Mouse (Mus musculus): ENCODE measurements around the gene Tpx2. TPM values are rescaled to one million over a fixed set of nuclear protein-coding genes. Genes with fewer than 3 reads are reported as not detected.

Tpx2 gene
- total RNA-seq (2021) = 1 to 10 TPM; 3.2 to 3.6 TPM

- intact Hi-C loops (cut with DNase I) = no loop called here
- peak; percentile 95 to 98 for DNase-seq (ENCODE audit: low spot score in 2 of 2)
Observed at GRCm38 (mm10) chr2:152847815-152848302, at the start of gene Tpx2. TSS of gene Tpx2 (plus strand) at chr2:152847964.

- no peak for DNase-seq (ENCODE audit: low spot score in 2 of 2)
- intact Hi-C loops (cut with DNase I) = no loop called here
Observed at GRCm38 (mm10) chr2:152799954-152800761, 47.6 kb upstream of the Tpx2 start.

- DNase-seq (ENCODE audit: low spot score in 2 of 2) = no peak
- intact Hi-C loops (cut with DNase I) = no loop called here
Observed at GRCm38 (mm10) chr2:152800762-152801113, 47.0 kb upstream of the Tpx2 start.

GRCm38 (mm10) chr2:152802303-152802702, 45.5 kb upstream of the Tpx2 start:
- intact Hi-C loops (cut with DNase I) = no loop called here

GRCm38 (mm10) chr2:152803081-152803480, 44.7 kb upstream of the Tpx2 start:
- intact Hi-C loops (cut with DNase I) = no loop called here

More at GRCm38 (mm10) chr2:152802303-152802702, 45.5 kb upstream of the Tpx2 start:
- DNase-seq (ENCODE audit: low spot score in 2 of 2) = no peak

GRCm38 (mm10) chr2:152804408-152805110, 43.2 kb upstream of the Tpx2 start:
- no peak for DNase-seq (ENCODE audit: low spot score in 2 of 2)
- intact Hi-C loops (cut with DNase I) = no loop called here

More at GRCm38 (mm10) chr2:152803081-152803480, 44.7 kb upstream of the Tpx2 start:
- no peak for DNase-seq (ENCODE audit: low spot score in 2 of 2)

- intact Hi-C loops (cut with DNase I) = no loop called here
- no peak for DNase-seq (ENCODE audit: low spot score in 2 of 2)
Observed at GRCm38 (mm10) chr2:152805111-152805490, 42.7 kb upstream of the Tpx2 start.

- no peak for DNase-seq (ENCODE audit: low spot score in 2 of 2)
- intact Hi-C loops (cut with DNase I) = no loop called here
Observed at GRCm38 (mm10) chr2:152806037-152806436, 41.7 kb upstream of the Tpx2 start.

GRCm38 (mm10) chr2:152808178-152808577, 39.6 kb upstream of the Tpx2 start:
- DNase-seq (ENCODE audit: low spot score in 2 of 2) = no peak
- intact Hi-C loops (cut with DNase I) = no loop called here

- DNase-seq (ENCODE audit: low spot score in 2 of 2) = no peak
- intact Hi-C loops (cut with DNase I) = no loop called here
Observed at GRCm38 (mm10) chr2:152810158-152810941, 37.4 kb upstream of the Tpx2 start.

- DNase-seq (ENCODE audit: low spot score in 2 of 2) = no peak
- intact Hi-C loops (cut with DNase I) = no loop called here
Observed at GRCm38 (mm10) chr2:152811336-152812165, 36.2 kb upstream of the Tpx2 start.

- DNase-seq (ENCODE audit: low spot score in 2 of 2) = no peak
- intact Hi-C loops (cut with DNase I) = no loop called here
Observed at GRCm38 (mm10) chr2:152813232-152813631, 34.5 kb upstream of the Tpx2 start.

GRCm38 (mm10) chr2:152814213-152814874, 33.4 kb upstream of the Tpx2 start:
- intact Hi-C loops (cut with DNase I) = no loop called here
- no peak for DNase-seq (ENCODE audit: low spot score in 2 of 2)

- intact Hi-C loops (cut with DNase I) = no loop called here
- no peak for DNase-seq (ENCODE audit: low spot score in 2 of 2)
Observed at GRCm38 (mm10) chr2:152815879-152816656, 31.7 kb upstream of the Tpx2 start.

GRCm38 (mm10) chr2:152816657-152817348, 31.0 kb upstream of the Tpx2 start:
- intact Hi-C loops (cut with DNase I) = no loop called here
- DNase-seq (ENCODE audit: low spot score in 2 of 2) = no peak

GRCm38 (mm10) chr2:152817596-152818291, 30.0 kb upstream of the Tpx2 start:
- intact Hi-C loops (cut with DNase I) = no loop called here
- DNase-seq (ENCODE audit: low spot score in 2 of 2) = no peak

GRCm38 (mm10) chr2:152818679-152819078, 29.1 kb upstream of the Tpx2 start:
- DNase-seq (ENCODE audit: low spot score in 2 of 2) = no peak
- intact Hi-C loops (cut with DNase I) = no loop called here
